Mouse (Mus musculus): ENCODE data around the gene Kxd1.
"Not testable (repeated sequence)": the region's sequence is repeated elsewhere in the genome, so short reads cannot be mapped to it uniquely, and the experiment has no call there.

The Kxd1 gene

DNA sequence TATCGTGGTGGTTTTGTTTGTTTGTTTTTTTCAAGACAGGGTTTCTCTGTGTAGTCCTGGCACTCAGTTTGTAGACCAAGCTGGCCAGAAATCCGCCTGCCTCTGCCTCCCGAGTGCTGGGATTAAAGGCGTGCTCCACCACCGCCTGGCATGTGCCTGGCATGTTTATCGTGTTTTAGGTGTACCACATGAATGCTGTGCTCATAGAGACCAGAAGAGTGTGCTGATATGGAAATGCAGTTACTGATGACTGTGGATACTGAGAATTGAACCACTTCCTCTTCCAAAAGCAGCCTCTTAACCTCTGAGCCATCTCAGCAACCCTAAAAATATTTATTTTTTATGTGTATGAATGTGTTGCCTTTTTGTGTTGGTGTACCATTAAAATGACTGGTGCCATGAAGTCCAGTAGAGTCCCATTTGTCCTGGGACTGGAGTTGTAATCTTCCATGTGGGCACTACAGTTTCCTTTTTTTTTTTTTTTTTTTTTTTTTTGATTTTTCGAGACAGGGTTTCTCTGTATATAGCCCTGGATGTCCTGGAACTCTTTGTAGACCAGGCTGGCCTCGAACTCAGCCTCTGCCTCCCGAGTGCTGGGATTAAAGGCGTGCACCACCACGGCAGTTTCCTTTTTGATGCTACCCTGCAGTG is 15.4 kb downstream of the Kxd1 start:
- no peak for DNase-seq

DNA sequence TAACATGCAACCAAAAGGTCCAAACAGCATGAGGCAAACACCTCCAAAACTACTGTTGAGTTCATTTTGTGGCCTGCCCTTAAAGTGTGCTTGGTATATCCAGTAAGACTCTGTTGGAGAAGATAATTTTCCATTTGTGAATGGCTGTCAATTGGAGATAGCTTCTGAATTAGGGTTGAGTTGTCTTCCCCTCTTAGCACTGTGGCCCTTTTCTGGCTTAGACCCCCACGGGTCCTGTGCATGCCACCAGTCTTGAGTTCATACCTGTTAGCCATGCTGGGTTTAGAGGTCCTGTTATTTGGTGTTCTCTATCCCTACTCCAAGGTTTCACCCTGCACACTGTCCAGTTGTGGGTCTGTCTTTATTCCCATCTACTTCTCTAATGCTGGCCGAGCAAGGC is 16.0 kb downstream of the Kxd1 start:
- DNase-seq, result no peak

- not testable (repeated sequence) for DNase-seq
Measured at GRCm38 (mm10) chr8:70511174-70511573, 16.6 kb downstream of the Kxd1 start.

DNA sequence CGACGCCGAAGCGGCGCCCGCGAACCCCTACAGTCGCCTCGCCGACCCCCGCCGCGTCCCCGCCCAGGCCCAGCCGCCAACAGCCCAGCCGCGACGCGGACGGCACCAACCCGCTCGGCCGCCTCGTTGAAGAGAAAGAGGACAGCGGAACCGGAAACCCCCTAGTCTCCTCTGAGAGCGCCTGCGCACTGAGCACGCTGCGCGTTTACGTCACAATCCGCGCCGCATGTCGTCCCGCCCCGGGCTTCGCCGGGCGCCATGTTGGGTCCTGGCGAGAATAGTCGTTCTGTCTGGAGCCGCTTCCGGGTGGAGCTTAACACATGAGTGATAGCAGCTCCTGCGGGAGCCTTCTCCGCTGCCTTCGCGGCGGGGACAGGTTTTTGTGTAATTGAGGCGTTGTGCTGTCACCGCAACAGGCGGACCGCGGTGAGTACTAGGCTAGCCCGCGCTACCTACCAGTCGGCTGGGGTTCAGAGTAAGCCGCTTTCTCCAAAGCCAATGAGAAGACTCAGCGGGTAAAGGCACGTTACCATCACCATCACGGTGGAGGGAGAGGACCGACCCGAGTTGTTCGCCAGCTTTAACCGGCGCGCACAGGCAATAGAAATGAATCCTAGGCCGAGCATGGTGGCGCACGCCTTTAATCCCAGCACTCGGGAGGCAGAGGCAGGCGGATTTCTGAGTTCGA is 17.4 kb downstream of the Kxd1 start, which contains the start of gene Uba52:
Gene Uba52 (minus strand): TSS at position 574 of the 688 bp plus-strand sequence.
- DNase-seq, result peak; percentile 97

DNA sequence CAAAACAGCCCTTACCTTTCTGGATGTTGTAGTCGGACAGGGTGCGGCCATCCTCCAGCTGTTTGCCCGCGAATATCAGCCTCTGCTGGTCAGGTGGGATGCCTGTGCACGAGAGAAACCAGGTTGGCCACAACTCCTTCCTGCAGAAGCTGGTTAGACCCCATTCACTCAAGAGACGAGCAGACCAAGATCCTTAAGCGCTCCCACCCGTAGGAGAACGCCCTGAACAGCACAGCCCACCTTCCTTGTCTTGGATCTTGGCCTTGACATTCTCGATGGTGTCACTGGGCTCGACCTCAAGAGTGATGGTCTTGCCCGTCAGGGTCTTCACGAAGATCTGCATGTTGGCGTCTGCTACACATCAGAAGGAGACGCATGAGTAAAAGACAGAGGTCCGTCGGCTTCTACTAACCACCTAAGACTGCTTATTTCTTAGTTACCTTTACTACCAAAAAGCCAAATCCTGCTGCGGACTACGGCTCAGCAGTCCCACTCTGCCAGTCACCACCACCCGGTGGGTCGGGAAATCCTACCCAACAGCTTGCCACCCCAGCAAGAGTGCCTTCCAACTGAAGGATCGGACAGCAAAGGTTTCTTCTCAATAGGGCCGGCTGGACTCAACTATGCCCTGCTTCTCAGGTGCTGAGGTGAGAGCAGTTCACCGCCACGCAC is 18.3 kb downstream of the Kxd1 start:
- no peak for DNase-seq

GRCm38 (mm10) chr8:70507027-70507393 is 20.7 kb downstream of the Kxd1 start:
- DNase-seq, result no peak

DNA sequence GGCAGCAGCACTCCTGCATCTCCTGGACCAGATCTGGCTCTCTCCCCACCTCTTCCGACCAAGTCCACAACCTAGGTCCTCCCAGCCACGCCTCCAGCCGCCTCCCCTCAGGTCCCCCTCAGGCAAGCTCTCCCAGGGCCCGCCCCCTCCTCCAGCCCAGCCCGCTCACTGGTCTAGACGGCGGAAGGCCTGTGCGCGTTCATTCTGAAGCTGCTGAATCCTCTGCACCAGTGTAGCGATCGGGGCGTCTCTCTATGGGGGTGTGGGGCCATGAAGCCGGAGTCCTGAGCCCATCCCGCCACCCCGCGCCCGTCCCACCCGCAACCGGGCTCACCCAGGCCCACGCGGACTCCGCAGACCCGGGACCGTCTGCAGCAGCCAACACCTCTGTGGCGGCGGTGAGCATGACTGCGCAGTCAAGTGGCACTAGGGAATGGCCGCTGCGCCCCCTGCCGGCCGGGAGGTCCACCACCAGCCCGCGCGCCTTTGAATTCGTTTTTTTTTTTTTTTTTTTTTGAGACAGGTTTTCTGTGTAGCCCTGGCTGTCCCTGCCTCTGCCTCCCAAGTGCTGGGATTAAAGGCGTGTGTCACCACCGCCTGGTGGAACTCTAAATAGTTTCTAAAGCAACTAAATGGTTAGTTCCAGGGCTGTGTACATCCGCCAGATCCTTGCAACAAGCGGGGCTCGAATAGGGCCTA is 21.3 kb downstream of the Kxd1 start, which contains the start of gene Rex1bd:
Gene Rex1bd (minus strand): TSS at position 425 of the 699 bp plus-strand sequence.
- peak; percentile 92 for DNase-seq

- DNase-seq, result no peak
Measured at GRCm38 (mm10) chr8:70505698-70506327, 21.9 kb downstream of the Kxd1 start.

DNA sequence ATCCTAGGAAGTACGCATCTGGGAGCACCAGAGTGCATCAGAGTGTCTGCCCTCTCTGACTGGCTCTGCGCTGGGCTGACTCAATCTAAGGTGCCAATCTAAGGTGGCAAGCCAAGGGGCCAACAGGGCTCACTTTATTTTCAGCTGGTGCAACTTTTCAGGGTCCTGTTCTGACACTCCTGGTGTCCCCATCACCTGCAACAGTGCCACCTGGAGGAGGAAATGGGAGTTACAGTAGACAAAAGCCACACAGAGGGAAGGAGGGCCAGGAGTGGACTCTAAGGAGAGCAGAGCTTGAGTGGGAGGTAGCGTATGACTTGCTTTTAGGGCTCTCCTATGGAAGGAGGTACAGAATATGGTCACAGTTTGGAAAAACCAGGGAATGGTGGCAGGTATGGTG is 22.9 kb downstream of the Kxd1 start:
- peak; percentile 91 for DNase-seq

DNA sequence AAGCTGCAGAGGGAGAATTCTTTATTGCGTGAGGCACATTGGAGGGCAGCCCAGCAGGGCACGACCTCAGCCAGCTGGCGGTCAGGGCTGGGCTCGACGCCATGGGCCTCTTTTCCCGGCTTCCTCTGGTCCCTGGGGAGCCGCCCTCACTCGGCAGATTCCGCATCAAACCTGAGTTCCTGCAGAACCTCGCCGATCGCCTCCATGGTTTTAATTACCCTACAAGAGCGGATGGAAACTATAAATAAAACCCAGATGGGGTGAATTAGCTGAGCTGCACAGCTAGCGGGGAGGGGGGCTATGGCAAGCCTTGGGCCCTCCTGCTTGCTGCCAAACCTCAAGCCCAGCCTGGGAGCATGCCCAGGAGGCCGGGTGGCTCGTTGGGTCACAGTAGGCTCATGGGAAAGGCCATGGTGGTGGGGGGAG is 23.5 kb downstream of the Kxd1 start:
- no peak for DNase-seq

DNA sequence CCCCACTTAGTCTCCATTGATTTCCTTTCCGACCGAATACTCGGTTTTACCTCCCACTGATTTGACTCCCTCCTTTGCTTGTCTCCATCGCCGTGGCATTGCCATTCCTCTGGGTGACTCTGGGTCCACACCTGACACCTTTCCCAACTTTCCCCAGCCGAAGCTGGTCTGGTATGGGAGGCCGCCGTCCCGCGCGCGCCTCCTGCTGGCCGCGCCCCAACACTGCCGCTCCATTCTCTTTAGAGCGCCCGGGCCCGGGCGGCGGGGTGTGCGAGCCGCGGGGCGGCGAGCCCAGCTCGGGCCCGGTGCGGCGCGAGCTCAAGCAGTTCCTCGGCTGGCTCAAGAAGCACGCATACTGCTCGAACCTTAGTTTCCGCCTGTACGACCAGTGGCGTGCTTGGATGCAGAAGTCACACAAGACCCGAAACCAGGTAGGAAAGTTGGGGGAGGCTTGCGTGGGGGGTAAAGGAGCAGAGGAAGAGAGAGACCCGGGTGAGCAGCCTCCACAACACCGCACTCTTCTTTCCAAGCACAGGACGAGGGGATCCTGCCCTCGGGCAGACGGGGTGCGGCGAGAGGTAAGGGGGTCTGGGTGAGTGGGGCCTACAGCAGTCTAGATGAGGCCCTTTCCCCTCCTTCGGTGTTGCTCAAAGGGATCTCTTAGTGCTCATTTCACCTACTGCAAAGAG is 24.6 kb downstream of the Kxd1 start:
- peak; percentile 84 for DNase-seq

GRCm38 (mm10) chr8:70502540-70502939 is 25.2 kb downstream of the Kxd1 start:
- no peak for DNase-seq

GRCm38 (mm10) chr8:70501820-70502529 is 25.8 kb downstream of the Kxd1 start:
- no peak for DNase-seq

DNA sequence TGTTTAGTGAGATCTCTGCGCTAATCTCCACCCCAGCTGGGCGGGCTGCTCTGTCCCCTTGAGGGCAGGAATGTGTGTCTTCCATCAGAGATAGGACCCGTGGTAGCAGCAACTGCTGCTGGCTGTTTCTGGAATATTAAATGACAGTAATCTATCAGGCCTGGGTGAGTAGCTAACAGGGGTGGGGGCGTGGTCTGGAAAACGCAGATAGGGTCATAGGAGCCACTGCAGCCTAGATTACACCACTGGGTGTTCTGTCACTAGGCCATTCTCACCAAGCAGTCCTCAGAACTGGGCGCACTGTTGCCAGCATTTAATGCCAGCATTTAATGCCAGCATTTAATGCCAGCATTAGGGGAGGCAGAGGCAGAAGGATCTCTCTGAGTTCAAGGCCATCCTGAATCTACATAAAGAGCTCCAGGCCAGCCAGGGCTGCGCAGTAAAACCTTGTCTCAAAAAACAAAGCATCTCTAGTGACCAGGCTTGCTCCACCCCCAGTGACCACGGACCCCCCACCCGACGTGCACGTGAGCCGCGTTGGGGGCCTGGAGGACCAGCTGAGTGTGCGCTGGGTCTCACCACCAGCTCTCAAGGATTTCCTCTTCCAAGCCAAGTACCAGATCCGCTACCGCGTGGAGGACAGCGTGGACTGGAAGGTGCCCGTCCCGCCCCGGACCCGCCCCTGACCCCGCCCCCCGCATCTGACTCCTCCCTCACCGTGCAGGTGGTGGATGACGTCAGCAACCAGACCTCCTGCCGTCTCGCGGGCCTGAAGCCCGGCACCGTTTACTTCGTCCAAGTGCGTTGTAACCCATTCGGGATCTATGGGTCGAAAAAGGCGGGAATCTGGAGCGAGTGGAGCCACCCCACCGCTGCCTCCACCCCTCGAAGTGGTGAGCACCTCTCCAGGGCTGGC is 27.1 kb downstream of the Kxd1 start:
- DNase-seq, result peak; percentile 73

GRCm38 (mm10) chr8:70495771-70496062 is 32.0 kb downstream of the Kxd1 start:
- DNase-seq, result no peak

DNA sequence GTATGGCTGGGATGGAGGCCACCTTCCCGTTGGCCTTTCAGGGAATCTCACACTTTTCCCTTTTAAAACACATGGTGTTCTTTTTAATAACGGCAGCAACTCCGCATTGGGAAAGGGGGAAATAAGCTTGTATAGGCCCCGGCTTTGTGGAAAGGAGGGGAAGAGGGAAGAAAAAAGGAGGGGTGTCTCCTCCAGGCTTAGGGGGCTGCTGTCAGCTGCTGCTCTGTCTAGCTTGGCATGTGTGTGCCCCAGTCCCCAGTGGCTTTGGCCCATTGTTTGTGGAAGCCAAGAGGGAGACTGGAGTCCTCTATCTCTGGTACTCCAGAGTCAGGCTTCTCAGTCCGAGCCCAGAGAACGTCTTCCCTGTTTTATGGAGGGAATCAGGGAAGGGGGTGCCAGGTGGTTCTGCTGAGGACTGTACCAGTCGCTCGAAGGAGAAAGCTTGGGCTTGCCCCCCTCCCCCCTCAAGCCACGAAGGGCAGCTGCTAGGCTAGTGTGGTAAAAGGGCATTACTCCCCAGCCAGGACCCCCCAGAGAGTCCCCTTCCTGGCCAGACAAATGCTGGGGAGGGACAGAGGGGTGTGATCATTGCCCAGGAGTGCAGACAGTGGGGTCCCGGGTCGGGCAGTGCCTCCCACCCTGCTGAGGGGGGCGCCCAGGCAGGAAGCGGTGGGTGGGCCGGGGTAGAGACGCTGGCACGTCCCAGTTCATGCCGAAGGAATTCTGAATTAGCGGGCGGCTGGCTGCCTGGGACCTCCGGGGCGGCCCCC is 32.6 kb downstream of the Kxd1 start:
- no peak for DNase-seq

- DNase-seq, result no peak
Measured at GRCm38 (mm10) chr8:70494416-70494945, 33.3 kb downstream of the Kxd1 start.

DNA sequence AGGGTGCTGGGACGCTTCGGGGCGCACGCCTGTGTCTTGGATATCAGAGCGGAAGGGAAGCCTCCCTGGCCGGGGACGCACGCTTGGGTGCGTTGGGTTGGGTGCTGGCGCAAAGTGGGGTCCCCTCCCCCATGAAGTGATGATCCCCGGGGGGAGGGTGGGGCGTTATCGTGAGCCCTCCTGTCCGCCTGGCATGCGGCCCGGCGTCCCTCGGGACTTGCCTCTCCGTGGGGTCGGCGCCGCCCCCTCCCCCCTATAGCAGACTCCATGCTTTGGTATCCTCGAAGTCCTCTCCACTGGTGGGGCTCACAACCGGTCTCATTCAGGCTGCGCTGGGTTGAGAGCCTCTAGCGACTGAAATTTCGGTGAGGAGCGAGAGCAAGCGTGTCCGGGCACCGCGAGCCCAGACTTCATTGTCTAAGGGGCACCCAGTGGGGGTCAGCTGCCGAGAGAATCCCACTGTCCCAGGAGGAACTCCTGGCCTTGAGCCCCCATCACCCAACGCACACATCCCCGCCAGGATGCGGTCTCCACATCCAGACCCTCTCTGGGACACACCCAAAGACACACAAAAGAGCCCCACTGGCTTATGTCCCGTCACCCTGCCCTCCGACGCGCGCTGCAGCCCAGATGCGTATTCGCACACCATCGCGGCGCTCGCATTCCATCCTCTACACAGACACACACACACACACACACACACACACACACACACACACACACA is 33.9 kb downstream of the Kxd1 start:
- DNase-seq, result no peak

Measured in cerebellum, adult 9-10 months (tissue).